Mouse (Mus musculus): Measurements from ENCODE around the gene Cep57l1. TPM values are rescaled to one million over a fixed set of nuclear protein-coding genes. Genes with fewer than 3 reads are reported as not detected.

Cep57l1 gene
- polyA plus RNA-seq, 1 experiment from 2014 or later, result 19.5 TPM

GRCm38 (mm10) chr10:41682546-41683393 lies 126.9 kb downstream of the Cep57l1 start:
- Histone ChIP-seq H3K9ac (ENCODE audit: low read length) (no peak overlapping the region), H3K4me2 (ENCODE audit: low read depth, low read length) (no peak overlapping the region), H3K36me3 (ENCODE audit: control insufficient read depth, insufficient read depth, low read length) (no peaks in the 10 kb centered on the region), H3K9me3 (replicated peaks; ENCODE audit: control insufficient read depth, low read length) (0 out of 2 replicates have a peak, but pooled peaks cover 5% of the 10 kb centered on the region), H3K27me3 (ENCODE audit: control insufficient read depth, insufficient read depth, low read length) (no peaks in the 10 kb centered on the region), H3K4me1 (ENCODE audit: control insufficient read depth, insufficient read depth, low read length) (peaks cover 6% of the 10 kb centered on the region; the same call in 1 of the 2 replicates), H3K27ac (ENCODE audit: low read length) (no peak overlapping the region), H3K4me3 (replicated peaks; ENCODE audit: low read length) (no peak overlapping the region)
- peak; percentile 35; the same call in 1 of the 2 replicates for ATAC-seq (ENCODE audit: insufficient read depth, low FRiP score)
- 25% methylated on average over 16 of the region's 16 CpGs for WGBS

GRCm38 (mm10) chr10:41678746-41679360 lies 130.8 kb downstream of the Cep57l1 start:
- no peaks in the 10 kb centered on the region for H3K9me3 ChIP-seq (replicated peaks; ENCODE audit: control insufficient read depth, low read length)
- H3K27me3 ChIP-seq (ENCODE audit: control insufficient read depth, insufficient read depth, low read length), result no peaks in the 10 kb centered on the region
- no peaks in the 10 kb centered on the region for H3K4me1 ChIP-seq (ENCODE audit: control insufficient read depth, insufficient read depth, low read length)
- H3K4me3 ChIP-seq (replicated peaks; ENCODE audit: low read length), result 0 out of 2 replicates have a peak overlapping the region, but pooled peaks have one; percentile 8
- no peaks in the 10 kb centered on the region for H3K36me3 ChIP-seq (ENCODE audit: control insufficient read depth, insufficient read depth, low read length)
- no peak overlapping the region for H3K27ac ChIP-seq (ENCODE audit: low read length)
- ATAC-seq (ENCODE audit: insufficient read depth, low FRiP score), result peak; percentile 66; the same call in 1 of the 2 replicates
- H3K4me2 ChIP-seq (ENCODE audit: low read depth, low read length), result peak overlapping the region; percentile 43
- 23% methylated on average over 18 of the region's 18 CpGs for WGBS
- no peak overlapping the region for H3K9ac ChIP-seq (ENCODE audit: low read length)

- no peak for ATAC-seq (ENCODE audit: insufficient read depth, low FRiP score)
- Histone ChIP-seq H3K9ac (ENCODE audit: low read length) (no peak overlapping the region), H3K4me3 (replicated peaks; ENCODE audit: low read length) (no peak overlapping the region), H3K4me1 (ENCODE audit: control insufficient read depth, insufficient read depth, low read length) (no peaks in the 10 kb centered on the region), H3K36me3 (ENCODE audit: control insufficient read depth, insufficient read depth, low read length) (no peaks in the 10 kb centered on the region), H3K27ac (ENCODE audit: low read length) (no peak overlapping the region), H3K27me3 (ENCODE audit: control insufficient read depth, insufficient read depth, low read length) (no peaks in the 10 kb centered on the region), H3K9me3 (replicated peaks; ENCODE audit: control insufficient read depth, low read length) (no peaks in the 10 kb centered on the region), H3K4me2 (ENCODE audit: low read depth, low read length) (no peak overlapping the region)
- 59% methylated on average over 8 of the region's 8 CpGs for WGBS
These were observed 132.3 kb downstream of the Cep57l1 start for GRCm38 (mm10) chr10:41677396-41677795.

GRCm38 (mm10) chr10:41676661-41677061 lies 133.0 kb downstream of the Cep57l1 start:
- H3K9ac ChIP-seq (ENCODE audit: low read length), result no peak overlapping the region
- no peak for ATAC-seq (ENCODE audit: insufficient read depth, low FRiP score)
- no peaks in the 10 kb centered on the region for H3K27me3 ChIP-seq (ENCODE audit: control insufficient read depth, insufficient read depth, low read length)
- H3K4me1 ChIP-seq (ENCODE audit: control insufficient read depth, insufficient read depth, low read length), result no peaks in the 10 kb centered on the region
- H3K4me2 ChIP-seq (ENCODE audit: low read depth, low read length), result no peak overlapping the region
- H3K36me3 ChIP-seq (ENCODE audit: control insufficient read depth, insufficient read depth, low read length), result no peaks in the 10 kb centered on the region
- no peak overlapping the region for H3K4me3 ChIP-seq (replicated peaks; ENCODE audit: low read length)
- no peak overlapping the region for H3K27ac ChIP-seq (ENCODE audit: low read length)
- no peaks in the 10 kb centered on the region for H3K9me3 ChIP-seq (replicated peaks; ENCODE audit: control insufficient read depth, low read length)
- WGBS, result 77% methylated on average over 6 of the region's 6 CpGs

- 79% methylated on average over 6 of the region's 6 CpGs for WGBS
- H3K36me3 ChIP-seq (ENCODE audit: control insufficient read depth, insufficient read depth, low read length), result no peaks in the 10 kb centered on the region
- no peak for ATAC-seq (ENCODE audit: insufficient read depth, low FRiP score)
These were observed 133.7 kb downstream of the Cep57l1 start for GRCm38 (mm10) chr10:41675842-41676571.

GRCm38 (mm10) chr10:41675243-41675642 lies 134.4 kb downstream of the Cep57l1 start:
- ATAC-seq (ENCODE audit: insufficient read depth, low FRiP score), result no peak
- 38% methylated on average over 6 of the region's 6 CpGs for WGBS

More at GRCm38 (mm10) chr10:41675842-41676571, 133.7 kb downstream of the Cep57l1 start:
- Histone ChIP-seq H3K9me3 (replicated peaks; ENCODE audit: control insufficient read depth, low read length) (no peaks in the 10 kb centered on the region), H3K27me3 (ENCODE audit: control insufficient read depth, insufficient read depth, low read length) (no peaks in the 10 kb centered on the region), H3K27ac (ENCODE audit: low read length) (no peak overlapping the region), H3K4me3 (replicated peaks; ENCODE audit: low read length) (no peak overlapping the region), H3K4me1 (ENCODE audit: control insufficient read depth, insufficient read depth, low read length) (no peaks in the 10 kb centered on the region), H3K9ac (ENCODE audit: low read length) (no peak overlapping the region), H3K4me2 (ENCODE audit: low read depth, low read length) (no peak overlapping the region)

GRCm38 (mm10) chr10:41674362-41674761 lies 135.3 kb downstream of the Cep57l1 start:
- Histone ChIP-seq H3K9me3 (replicated peaks; ENCODE audit: control insufficient read depth, low read length) (no peaks in the 10 kb centered on the region), H3K27me3 (ENCODE audit: control insufficient read depth, insufficient read depth, low read length) (no peaks in the 10 kb centered on the region), H3K9ac (ENCODE audit: low read length) (no peak overlapping the region), H3K4me2 (ENCODE audit: low read depth, low read length) (no peak overlapping the region), H3K4me3 (replicated peaks; ENCODE audit: low read length) (no peak overlapping the region), H3K36me3 (ENCODE audit: control insufficient read depth, insufficient read depth, low read length) (no peaks in the 10 kb centered on the region), H3K27ac (ENCODE audit: low read length) (no peak overlapping the region), H3K4me1 (ENCODE audit: control insufficient read depth, insufficient read depth, low read length) (no peaks in the 10 kb centered on the region)
- WGBS, result 68% methylated on average over 3 of the region's 3 CpGs
- ATAC-seq (ENCODE audit: insufficient read depth, low FRiP score), result no peak

More at GRCm38 (mm10) chr10:41675243-41675642, 134.4 kb downstream of the Cep57l1 start:
- H3K36me3 ChIP-seq (ENCODE audit: control insufficient read depth, insufficient read depth, low read length), result no peaks in the 10 kb centered on the region
- H3K4me3 ChIP-seq (replicated peaks; ENCODE audit: low read length), result no peak overlapping the region
- no peak overlapping the region for H3K9ac ChIP-seq (ENCODE audit: low read length)
- H3K27ac ChIP-seq (ENCODE audit: low read length), result no peak overlapping the region
- no peaks in the 10 kb centered on the region for H3K9me3 ChIP-seq (replicated peaks; ENCODE audit: control insufficient read depth, low read length)
- no peaks in the 10 kb centered on the region for H3K27me3 ChIP-seq (ENCODE audit: control insufficient read depth, insufficient read depth, low read length)
- H3K4me2 ChIP-seq (ENCODE audit: low read depth, low read length), result no peak overlapping the region
- H3K4me1 ChIP-seq (ENCODE audit: control insufficient read depth, insufficient read depth, low read length), result no peaks in the 10 kb centered on the region

- no peaks in the 10 kb centered on the region for H3K4me1 ChIP-seq (ENCODE audit: control insufficient read depth, insufficient read depth, low read length)
- no peaks in the 10 kb centered on the region for H3K9me3 ChIP-seq (replicated peaks; ENCODE audit: control insufficient read depth, low read length)
- 81% methylated on average over 5 of the region's 5 CpGs for WGBS
- H3K9ac ChIP-seq (ENCODE audit: low read length), result no peak overlapping the region
- no peak overlapping the region for H3K4me3 ChIP-seq (replicated peaks; ENCODE audit: low read length)
- H3K4me2 ChIP-seq (ENCODE audit: low read depth, low read length), result no peak overlapping the region
- H3K36me3 ChIP-seq (ENCODE audit: control insufficient read depth, insufficient read depth, low read length), result no peaks in the 10 kb centered on the region
- ATAC-seq (ENCODE audit: insufficient read depth, low FRiP score), result no peak
- no peak overlapping the region for H3K27ac ChIP-seq (ENCODE audit: low read length)
- no peaks in the 10 kb centered on the region for H3K27me3 ChIP-seq (ENCODE audit: control insufficient read depth, insufficient read depth, low read length)
These were observed 139.5 kb downstream of the Cep57l1 start for GRCm38 (mm10) chr10:41670196-41670595.

Measured in stomach, embryonic 16.5 days (tissue).